Comparison of ENCODE assay signal across 9 mouse cellular contexts in genomic region chr9:37144251-37144650, GRCm38 (mm10). TPM values are rescaled to one million over a fixed set of nuclear protein-coding genes. Genes with fewer than 3 reads are reported as not detected.
DNase-seq lines count a peak whose midpoint lies in the region; ATAC-seq and TF ChIP-seq lines count a peak whose summit lies in the region.
"Had no signal": no experiment of that assay in that cellular context is flagged by ENCODE, and none has a peak within 500 bp of the region (broad histone marks: within the 10 kb centered on the region; RNA-seq: fewer than 3 reads in every experiment).

No protein-coding gene starts in this region.

- no peaks in the 10 kb centered on the region for H3K27me3 ChIP-seq in heart, embryonic 11.5 days (ENCODE audit: control insufficient read depth, insufficient read depth, low read length)
- H3K27me3 ChIP-seq in forebrain, embryonic 12.5 days, result peaks cover 12% of the 10 kb centered on the region; the same call in 1 of the 2 replicates
- H3K27me3 ChIP-seq in kidney, postnatal 0 days (ENCODE audit: insufficient read depth, low read length), result peaks cover 3% of the 10 kb centered on the region; the same call in 1 of the 2 replicates

- H3K9me3 ChIP-seq in heart, embryonic 11.5 days (replicated peaks; ENCODE audit: control insufficient read depth, low read length), result no peaks in the 10 kb centered on the region
- no peaks in the 10 kb centered on the region for H3K9me3 ChIP-seq in forebrain, embryonic 12.5 days
- no peaks in the 10 kb centered on the region for H3K9me3 ChIP-seq in kidney, postnatal 0 days (replicated peaks; ENCODE audit: low read length)

- peaks cover 37% of the 10 kb centered on the region for H3K4me1 ChIP-seq in heart, embryonic 11.5 days (ENCODE audit: control insufficient read depth, insufficient read depth, low read length)
- H3K4me1 ChIP-seq in forebrain, embryonic 12.5 days, result peaks cover 65% of the 10 kb centered on the region
- peaks cover 21% of the 10 kb centered on the region for H3K4me1 ChIP-seq in kidney, postnatal 0 days (replicated peaks; ENCODE audit: insufficient read depth, low read length)

- peak; percentile 31; the same call in 1 of the 2 replicates for TF ChIP-seq CTCF in kidney, postnatal 0 days (IDR thresholded peaks at IDR 0.05; ENCODE audit: low read depth)

- peak overlapping the region; percentile 93 for H3K9ac ChIP-seq in heart, embryonic 11.5 days (ENCODE audit: low read depth, low read length)
- H3K9ac ChIP-seq in forebrain, embryonic 12.5 days, result peak overlapping the region; percentile 98
- peak overlapping the region; percentile 24; the same call in 1 of the 2 replicates for H3K9ac ChIP-seq in kidney, postnatal 0 days (ENCODE audit: low read depth, low read length)

- no peak for ATAC-seq in heart, embryonic 11.5 days (replicated peaks; ENCODE audit: insufficient number of reproducible peaks, low FRiP score, low TSS enrichment)
- no peak for ATAC-seq in forebrain, embryonic 12.5 days (ENCODE audit: low FRiP score)
- peak; percentile 25; the same call in 1 of the 2 replicates for ATAC-seq in kidney, postnatal 0 days (replicated peaks; ENCODE audit: low FRiP score, low read depth)

- 3% methylated on average over 21 of the region's 21 CpGs for WGBS in heart, embryonic 11.5 days (ENCODE audit: insufficient replicate concordance)
- WGBS in forebrain, embryonic 12.5 days, result under 1% methylated on average over 21 of the region's 21 CpGs
- 8% methylated on average over 21 of the region's 21 CpGs for WGBS in kidney, postnatal 0 days

- no peaks in the 10 kb centered on the region for H3K36me3 ChIP-seq in heart, embryonic 11.5 days (ENCODE audit: control insufficient read depth, insufficient read depth, low read length)
- no peaks in the 10 kb centered on the region for H3K36me3 ChIP-seq in forebrain, embryonic 12.5 days (replicated peaks)
- no peaks in the 10 kb centered on the region for H3K36me3 ChIP-seq in kidney, postnatal 0 days (ENCODE audit: insufficient read depth, low read length)

- DNase-seq in heart, adult 8-10 months (ENCODE audit: low spot score), result no peak
- DNase-seq in R1 (ENCODE audit: low read depth, low spot score) (peak; percentile 67), adipocyte (ENCODE audit: low spot score) (no peak)
- peak; percentile 90 for DNase-seq in kidney, postnatal 0 days (ENCODE audit: low spot score)
- DNase-seq in neural tube, embryonic 10.5 days (ENCODE audit: extremely low spot score, low spot score), result peak; percentile 87
- no peak for DNase-seq in thymus, postnatal 25 days

- H3K4me3 ChIP-seq in heart, embryonic 11.5 days (ENCODE audit: low read depth, low read length), result peak overlapping the region; percentile 81
- H3K4me3 ChIP-seq in forebrain, embryonic 12.5 days (replicated peaks), result peak overlapping the region; percentile 85
- peak overlapping the region; percentile 62 for H3K4me3 ChIP-seq in kidney, postnatal 0 days (replicated peaks; ENCODE audit: low read depth, low read length)

- peak overlapping the region; percentile 94 for H3K4me2 ChIP-seq in heart, embryonic 11.5 days
- H3K4me2 ChIP-seq in forebrain, embryonic 12.5 days, result peak overlapping the region; percentile 89
- H3K4me2 ChIP-seq in kidney, postnatal 0 days (ENCODE audit: low read length), result peak overlapping the region; percentile 72

- H3K27ac ChIP-seq in heart, embryonic 11.5 days (ENCODE audit: low read depth, low read length), result peak overlapping the region; percentile 73
- H3K27ac ChIP-seq in forebrain, embryonic 12.5 days, result peak overlapping the region; percentile 100
- peak overlapping the region; percentile 92; the same call in 1 of the 2 replicates for H3K27ac ChIP-seq in kidney, postnatal 0 days

RNA-seq across cellular contexts. Expression of gene Pknox2, which starts 3.0 kb away (rescaled TPM):
- polyA plus RNA-seq in heart, embryonic 11.5 days (2014; fragmentation: Nextera tagmentation; extraction: Ambion mirVana), result 5.2 and 6.3 TPM in 2 replicates
- total RNA-seq in heart, adult 8-10 months (2022), result 1 to 10 TPM; 8.3 to 10.0 (median 9.8) TPM
- polyA plus RNA-seq in forebrain, embryonic 12.5 days (2016; fragmentation: Nextera tagmentation; extraction: Ambion mirVana), result 27.1 and 29.5 TPM in 2 replicates
- 6.0 and 8.2 TPM in 2 replicates for polyA plus RNA-seq in kidney, postnatal 0 days (2015; fragmentation: Nextera tagmentation; extraction: Ambion mirVana)
- total RNA-seq: hematopoietic stem cell, adult 5-6 weeks had no signal

Comparison
In these comparisons a context has a peak if more than half of its experiments do, and no peak if none do; other contexts are left out.
1. H3K9ac ChIP-seq: peak in every context shown above with its lines; median percentile 98 in forebrain, embryonic 12.5 days; 93 in heart, embryonic 11.5 days; 24 in kidney, postnatal 0 days.
2. DNase-seq: peak in R1 (single experiment), kidney, postnatal 0 days (single experiment) and neural tube, embryonic 10.5 days (single experiment); none in heart, adult 8-10 months (single experiment), thymus, postnatal 25 days (single experiment) and adipocyte (single experiment).
3. Peak in every context shown above with its lines, with median percentiles within 50 percentile points of each other: H3K27ac ChIP-seq, H3K4me2 ChIP-seq and H3K4me3 ChIP-seq.